Mouse (Mus musculus): ENCODE data around the gene Cldn24. TPM values are rescaled to one million over a fixed set of nuclear protein-coding genes. Genes with fewer than 3 reads are reported as not detected.

Cldn24 gene
- polyA plus RNA-seq, 1 experiment from 2014 or later = not detected

Other genes starting within 250 kb of the Cldn24 start
- 8.0 and 13.7 TPM in 2 replicates for gene Ing2, start 146.6 kb upstream of the Cldn24 start, polyA plus RNA-seq (2016; fragmentation: Nextera tagmentation; extraction: Ambion mirVana)
- gene Cdkn2aip, start 108.2 kb upstream of the Cldn24 start, polyA plus RNA-seq (2016; fragmentation: Nextera tagmentation; extraction: Ambion mirVana) = 17.3 and 18.4 TPM in 2 replicates
- not detected in 2 replicates for gene Cldn22, start 2.3 kb downstream of the Cldn24 start, polyA plus RNA-seq (2016; fragmentation: Nextera tagmentation; extraction: Ambion mirVana)
- gene Wwc2, start 168.8 kb downstream of the Cldn24 start, polyA plus RNA-seq (2016; fragmentation: Nextera tagmentation; extraction: Ambion mirVana) = 16.7 and 19.2 TPM in 2 replicates

All from heart, embryonic 10.5 days (tissue).